In genomic region chr3:152783792-152784191, GRCm38 (mm10) we compare ENCODE assay signal across 9 mouse cellular contexts.
DNase-seq lines count a peak whose midpoint lies in the region; ATAC-seq and TF ChIP-seq lines count a peak whose summit lies in the region.
"Had no signal": no experiment of that assay in that cellular context is flagged by ENCODE, and none has a peak within 500 bp of the region (broad histone marks: within the 10 kb centered on the region; RNA-seq: fewer than 3 reads in every experiment).

No protein-coding gene starts in this region.

- peak; percentile 89 for TF ChIP-seq CTCF in left cerebral cortex, adult 2 months (IDR thresholded peaks at IDR 0.05)

- no peak overlapping the region for H3K9ac ChIP-seq in midbrain, embryonic 14.5 days (replicated peaks; ENCODE audit: low read length)
- H3K9ac ChIP-seq: embryonic facial prominence, embryonic 13.5 days had no signal

- WGBS in limb, embryonic 10.5 days: 17% methylated on average over 7 of the region's 7 CpGs
- 25% methylated on average over 7 of the region's 7 CpGs for WGBS in midbrain, embryonic 14.5 days

- no peaks in the 10 kb centered on the region for H3K27me3 ChIP-seq in limb, embryonic 10.5 days (ENCODE audit: low read depth, poor library complexity, severe bottlenecking)
- no peaks in the 10 kb centered on the region for H3K27me3 ChIP-seq in midbrain, embryonic 14.5 days (ENCODE audit: control insufficient read depth, insufficient read depth, low read length)
- H3K27me3 ChIP-seq: embryonic facial prominence, embryonic 13.5 days had no signal

- peak; percentile 84; the same call in 1 of the 2 replicates for ATAC-seq in midbrain, embryonic 14.5 days (ENCODE audit: low FRiP score, low TSS enrichment)

- no peak overlapping the region for H3K4me3 ChIP-seq in left cerebral cortex, adult 2 months
- H3K4me3 ChIP-seq in limb, embryonic 10.5 days: no peak overlapping the region
- H3K4me3 ChIP-seq in midbrain, embryonic 14.5 days (replicated peaks; ENCODE audit: low read depth, low read length): no peak overlapping the region
- H3K4me3 ChIP-seq: embryonic facial prominence, embryonic 13.5 days had no signal

- H3K4me1 ChIP-seq in limb, embryonic 10.5 days: no peaks in the 10 kb centered on the region
- no peaks in the 10 kb centered on the region for H3K4me1 ChIP-seq in midbrain, embryonic 14.5 days (ENCODE audit: control insufficient read depth, insufficient read depth, low read length)

- no peaks in the 10 kb centered on the region for H3K9me3 ChIP-seq in limb, embryonic 10.5 days (replicated peaks)
- no peaks in the 10 kb centered on the region for H3K9me3 ChIP-seq in midbrain, embryonic 14.5 days (ENCODE audit: control insufficient read depth, low read length)
- H3K9me3 ChIP-seq: embryonic facial prominence, embryonic 13.5 days had no signal

- intact Hi-C loops in left cerebral cortex, adult 2 months (cut with DNase I): loop anchor here (2.0 to 10.0 kb wide), 5 partner anchors 175 to 871 kb away; no protein-coding TSS in a partner anchor

- peak; percentile 65 to 75 for DNase-seq in left cerebral cortex, adult 2 months (ENCODE audit: extremely low spot score in 1 of 2, low spot score in 2 of 2)
- no peak for DNase-seq in left cerebral cortex, adult 8-10 months (ENCODE audit: low spot score in 2 of 2)
- DNase-seq in cerebellum, adult 11 months: peak; percentile 47
- peak; percentile 69 for DNase-seq in forelimb bud, embryonic 11.5 days (ENCODE audit: low read depth, low spot score)
- DNase-seq in hindlimb bud, embryonic 11.5 days (ENCODE audit: extremely low spot score, low read depth, low spot score): peak; percentile 52
- DNase-seq in limb, embryonic 10.5 days (ENCODE audit: low spot score): peak; percentile 84
- peak; percentile 95 for DNase-seq in midbrain, embryonic 14.5 days
- peak; percentile 28 to 64 for DNase-seq in spleen, postnatal 14 days (ENCODE audit: low spot score in 2 of 2)

- peaks cover 16% of the 10 kb centered on the region for H3K36me3 ChIP-seq in limb, embryonic 10.5 days
- peaks cover 9% of the 10 kb centered on the region; the same call in 1 of the 2 replicates for H3K36me3 ChIP-seq in midbrain, embryonic 14.5 days (ENCODE audit: control insufficient read depth, insufficient read depth, low read length)

- no peak overlapping the region for H3K4me2 ChIP-seq in midbrain, embryonic 14.5 days (ENCODE audit: low read length)
- H3K4me2 ChIP-seq: embryonic facial prominence, embryonic 13.5 days had no signal

- H3K27ac ChIP-seq in left cerebral cortex, adult 2 months: no peak overlapping the region
- no peak overlapping the region for H3K27ac ChIP-seq in limb, embryonic 10.5 days
- no peak overlapping the region for H3K27ac ChIP-seq in midbrain, embryonic 14.5 days (replicated peaks; ENCODE audit: low read depth, low read length)
- H3K27ac ChIP-seq: embryonic facial prominence, embryonic 13.5 days had no signal

Comparison
In these comparisons a context has a peak if more than half of its experiments do, and no peak if none do; other contexts are left out.
1. DNase-seq: peak in left cerebral cortex, adult 2 months (2 of 2), cerebellum, adult 11 months (single experiment), forelimb bud, embryonic 11.5 days (single experiment), hindlimb bud, embryonic 11.5 days (single experiment), limb, embryonic 10.5 days (single experiment), midbrain, embryonic 14.5 days (single experiment) and spleen, postnatal 14 days (2 of 2); none in left cerebral cortex, adult 8-10 months (0 of 2).